Mouse (Mus musculus): ENCODE data around the gene Cyp1a1. TPM values are rescaled to one million over a fixed set of nuclear protein-coding genes. Genes with fewer than 3 reads are reported as not detected.

The Cyp1a1 gene
- polyA plus RNA-seq, 1 experiment from 2014 or later: 0.08 TPM

GRCm38 (mm10) chr9:57748137-57748536, 60.4 kb downstream of the Cyp1a1 start:
- Histone ChIP-seq H3K9ac (no peak overlapping the region), H3K9me3 (replicated peaks) (no peaks in the 10 kb centered on the region), H3K36me3 (peaks cover 99% of the 10 kb centered on the region), H3K4me2 (no peak overlapping the region), H3K4me3 (replicated peaks) (no peak overlapping the region), H3K27ac (no peak overlapping the region), H3K4me1 (no peaks in the 10 kb centered on the region), H3K27me3 (no peaks in the 10 kb centered on the region)
- ATAC-seq (replicated peaks; ENCODE audit: low FRiP score): no peak
- 90% methylated on average over 6 of the region's 6 CpGs for WGBS

- Histone ChIP-seq H3K4me3 (replicated peaks) (no peak overlapping the region), H3K4me2 (no peak overlapping the region), H3K27me3 (no peaks in the 10 kb centered on the region), H3K27ac (no peak overlapping the region), H3K36me3 (peaks cover 99% of the 10 kb centered on the region), H3K4me1 (no peaks in the 10 kb centered on the region), H3K9ac (no peak overlapping the region), H3K9me3 (replicated peaks) (no peaks in the 10 kb centered on the region)
- 50% methylated on average over 1 of the region's 1 CpGs for WGBS
- no peak for ATAC-seq (replicated peaks; ENCODE audit: low FRiP score)
These were observed 61.1 kb downstream of the Cyp1a1 start for GRCm38 (mm10) chr9:57748831-57749230.

DNA sequence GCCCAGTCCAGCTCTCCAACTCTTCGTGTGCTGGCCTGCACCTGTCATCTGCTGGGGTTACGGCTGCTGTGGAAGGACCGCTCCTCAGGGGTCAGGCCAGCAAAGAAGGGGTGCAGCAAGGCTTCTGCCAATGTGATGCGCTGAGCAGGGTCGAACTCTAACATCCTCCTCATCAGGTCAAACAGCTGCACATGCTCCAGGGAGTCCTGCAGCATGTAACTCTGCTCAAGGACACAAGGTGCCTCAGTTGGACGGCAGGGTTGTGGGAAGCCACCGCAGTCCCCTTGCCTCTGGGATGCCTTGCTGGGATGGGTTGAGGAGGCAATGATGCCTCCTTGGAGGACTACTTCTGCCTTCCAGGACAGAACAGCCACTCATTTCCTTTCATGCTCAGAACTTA, 63.2 kb downstream of the Cyp1a1 start:
- WGBS: 88% methylated on average over 7 of the region's 7 CpGs
- ATAC-seq (replicated peaks; ENCODE audit: low FRiP score): no peak

More for the DNA sequence above, 63.2 kb downstream of the Cyp1a1 start:
- no peak overlapping the region for H3K9ac ChIP-seq
- no peak overlapping the region for H3K4me3 ChIP-seq (replicated peaks)
- no peaks in the 10 kb centered on the region for H3K9me3 ChIP-seq (replicated peaks)
- H3K4me2 ChIP-seq: no peak overlapping the region
- no peak overlapping the region for H3K27ac ChIP-seq
- no peaks in the 10 kb centered on the region for H3K4me1 ChIP-seq
- peaks cover 100% of the 10 kb centered on the region for H3K36me3 ChIP-seq
- no peaks in the 10 kb centered on the region for H3K27me3 ChIP-seq

Other genes with a start within 250 kb of the Cyp1a1 start
- 25.8 and 30.3 TPM in 2 replicates for gene Ppcdc, start 247.8 kb upstream of the Cyp1a1 start, polyA plus RNA-seq (2015; fragmentation: Nextera tagmentation; extraction: Ambion mirVana)
- gene Scamp5, start 219.9 kb upstream of the Cyp1a1 start, polyA plus RNA-seq (2015; fragmentation: Nextera tagmentation; extraction: Ambion mirVana): 15.1 and 15.9 TPM in 2 replicates
- gene Rpp25, start 183.9 kb upstream of the Cyp1a1 start, polyA plus RNA-seq (2015; fragmentation: Nextera tagmentation; extraction: Ambion mirVana): 5.6 and 6.0 TPM in 2 replicates
- gene Cox5a, start 166.7 kb upstream of the Cyp1a1 start, polyA plus RNA-seq (2015; fragmentation: Nextera tagmentation; extraction: Ambion mirVana): 673 and 729 TPM in 2 replicates
- 18.1 and 19.0 TPM in 2 replicates for gene Fam219b, start 150.4 kb upstream of the Cyp1a1 start, polyA plus RNA-seq (2015; fragmentation: Nextera tagmentation; extraction: Ambion mirVana)
- gene Mpi, start 135.2 kb upstream of the Cyp1a1 start, polyA plus RNA-seq (2015; fragmentation: Nextera tagmentation; extraction: Ambion mirVana): 51.9 and 53.3 TPM in 2 replicates
- 74.5 and 85.5 TPM in 2 replicates for gene Scamp2, start 127.0 kb upstream of the Cyp1a1 start, polyA plus RNA-seq (2015; fragmentation: Nextera tagmentation; extraction: Ambion mirVana)
- gene Ulk3, start 98.5 kb upstream of the Cyp1a1 start, polyA plus RNA-seq (2015; fragmentation: Nextera tagmentation; extraction: Ambion mirVana): 16.9 and 18.8 TPM in 2 replicates
- gene Cplx3, start 81.6 kb upstream of the Cyp1a1 start, polyA plus RNA-seq (2015; fragmentation: Nextera tagmentation; extraction: Ambion mirVana): not detected in 2 replicates
- not detected in 2 replicates for gene Lman1l, start 67.2 kb upstream of the Cyp1a1 start, polyA plus RNA-seq (2015; fragmentation: Nextera tagmentation; extraction: Ambion mirVana)
- 27.2 and 27.9 TPM in 2 replicates for gene Csk, start 34.3 kb upstream of the Cyp1a1 start, polyA plus RNA-seq (2015; fragmentation: Nextera tagmentation; extraction: Ambion mirVana)
- gene Cyp1a2, start 4.2 kb upstream of the Cyp1a1 start, polyA plus RNA-seq (2015; fragmentation: Nextera tagmentation; extraction: Ambion mirVana): not detected in 2 replicates
- gene Edc3, start 20.6 kb downstream of the Cyp1a1 start, polyA plus RNA-seq (2015; fragmentation: Nextera tagmentation; extraction: Ambion mirVana): 33.6 and 34.4 TPM in 2 replicates
- gene Clk3, start 77.9 kb downstream of the Cyp1a1 start, polyA plus RNA-seq (2015; fragmentation: Nextera tagmentation; extraction: Ambion mirVana): 71.0 and 71.8 TPM in 2 replicates
- gene Arid3b, start 148.9 kb downstream of the Cyp1a1 start, polyA plus RNA-seq (2015; fragmentation: Nextera tagmentation; extraction: Ambion mirVana): 6.2 and 9.1 TPM in 2 replicates
- 104 and 114 TPM in 2 replicates for gene Ubl7, start 223.1 kb downstream of the Cyp1a1 start, polyA plus RNA-seq (2015; fragmentation: Nextera tagmentation; extraction: Ambion mirVana)